Mouse (Mus musculus) heart, embryonic 13.5 days (tissue): ENCODE measurements around the gene Sorbs2. TPM values are rescaled to one million over a fixed set of nuclear protein-coding genes. Genes with fewer than 3 reads are reported as not detected.

Source experiments
- ATAC-seq: fragments of 200-750 bp; cut with Nextera tagmentation; 2 replicates; pipeline ENCODE4 v1.8.0; 2017; ENCODE audit warnings: moderate TSS enrichment; ENCODE audit not compliant: insufficient number of reproducible peaks, low FRiP score, low TSS enrichment; ENCODE audit errors: extremely low read depth
- H3K27ac ChIP-seq: fragments of 300-500 bp; sonication (generic); replicated peaks from 2 replicates; pipeline ENCODE4 v1.5.1; 2015; ENCODE audit warnings: moderate library complexity, mild to moderate bottlenecking, inconsistent platforms
- H3K27me3 ChIP-seq: fragments of 300-500 bp; sonication (generic); replicated peaks from 2 replicates; pipeline ENCODE4 v1.6.1; 2015; ENCODE audit warnings: mild to moderate bottlenecking, inconsistent platforms
- H3K36me3 ChIP-seq: fragments of 300-500 bp; sonication (generic); 2 replicates; pipeline ENCODE4 v1.6.1; 2015; ENCODE audit warnings: mild to moderate bottlenecking, inconsistent platforms
- H3K4me1 ChIP-seq: fragments of 300-500 bp; sonication (generic); 2 replicates; pipeline ENCODE4 v1.6.1; 2015; ENCODE audit warnings: inconsistent platforms
- H3K4me2 ChIP-seq: fragments of 300-500 bp; sonication (generic); 2 replicates; pipeline ENCODE4 v1.6.1; 2015; ENCODE audit warnings: inconsistent platforms, mild to moderate bottlenecking, moderate library complexity
- H3K4me3 ChIP-seq: fragments of 300-500 bp; sonication (generic); 2 replicates; pipeline ENCODE4 v1.5.1; 2015; ENCODE audit warnings: moderate library complexity, mild to moderate bottlenecking, inconsistent platforms
- H3K9ac ChIP-seq: fragments of 300-500 bp; sonication (generic); 2 replicates; pipeline ENCODE4 v1.6.1; 2015; ENCODE audit warnings: inconsistent platforms, mild to moderate bottlenecking, moderate library complexity
- H3K9me3 ChIP-seq: fragments of 300-500 bp; sonication (generic); 2 replicates; pipeline ENCODE4 v1.6.1; 2016; ENCODE audit warnings: inconsistent platforms
- WGBS: fragments of 180-500 bp; shearing (Covaris S2); methylation state at CpG from one replicate; pipeline ENCODE4 v1.1.7; 2015; ENCODE audit warnings: mixed read lengths; 5-methylcytosine and 5-hydroxymethylcytosine counted together
- polyA plus RNA-seq: library from polyadenylated mRNA; unstranded; fragments of >200 nt; fragmentation: Nextera tagmentation; extraction: Ambion mirVana; gene quantifications from 2 replicates; pipeline ENCODE4 v1.2.1, GENCODE M21; 2015

The Sorbs2 gene
- polyA plus RNA-seq, 1 experiment from 2014 or later = 334 TPM

DNA sequence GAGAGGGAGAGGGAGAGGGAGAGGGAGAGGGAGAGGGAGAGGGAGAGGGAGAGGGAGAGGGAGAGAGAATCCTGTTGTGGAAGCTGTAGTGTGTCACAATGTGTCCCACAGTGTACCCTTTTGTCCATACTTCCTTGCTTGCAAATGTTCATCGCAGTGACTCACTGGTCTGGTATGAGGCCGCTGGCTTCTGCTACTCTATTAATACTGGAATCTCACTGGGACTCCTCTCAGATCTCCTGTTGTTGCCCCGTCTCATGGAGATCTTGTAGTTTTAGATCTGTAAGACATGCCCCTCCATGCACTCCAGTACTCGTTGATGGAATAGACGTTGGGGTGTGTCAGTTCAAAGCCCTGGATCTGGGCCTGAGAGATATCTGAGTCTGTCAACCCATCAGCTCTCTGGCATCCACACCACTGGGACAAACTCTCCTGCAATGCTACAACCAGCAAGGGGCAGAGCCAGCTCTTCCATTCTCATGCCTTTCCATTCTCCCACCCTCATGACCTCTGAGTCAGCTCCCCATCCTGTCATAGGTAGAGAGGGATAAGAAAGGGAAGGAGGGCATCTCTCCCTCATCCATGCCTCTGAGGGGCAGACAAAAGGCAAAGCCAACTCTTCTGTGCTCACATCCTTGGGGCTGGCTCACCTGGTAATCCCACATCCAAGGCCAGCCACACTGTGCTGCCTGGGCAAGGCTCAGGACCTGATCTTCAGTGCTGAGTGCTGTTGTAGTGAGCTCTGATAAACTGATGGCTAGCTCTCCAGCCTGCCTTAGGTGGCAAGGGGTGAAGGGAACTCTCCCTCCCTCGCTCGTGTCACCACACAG, 72.3 kb downstream of the Sorbs2 start:
- Histone ChIP-seq H3K36me3 (no peaks in the 10 kb centered on the region), H3K4me3 (no peak overlapping the region), H3K27me3 (no peaks in the 10 kb centered on the region), H3K9ac (peak overlapping the region; percentile 42; the same call in 1 of the 2 replicates), H3K4me1 (peaks cover 30% of the 10 kb centered on the region), H3K27ac (peak overlapping the region; percentile 81), H3K9me3 (no peaks in the 10 kb centered on the region), H3K4me2 (peak overlapping the region; percentile 38)
- 25% methylated on average over 7 of the region's 7 CpGs for WGBS
- ATAC-seq = peak; percentile 41; the same call in 1 of the 2 replicates

DNA sequence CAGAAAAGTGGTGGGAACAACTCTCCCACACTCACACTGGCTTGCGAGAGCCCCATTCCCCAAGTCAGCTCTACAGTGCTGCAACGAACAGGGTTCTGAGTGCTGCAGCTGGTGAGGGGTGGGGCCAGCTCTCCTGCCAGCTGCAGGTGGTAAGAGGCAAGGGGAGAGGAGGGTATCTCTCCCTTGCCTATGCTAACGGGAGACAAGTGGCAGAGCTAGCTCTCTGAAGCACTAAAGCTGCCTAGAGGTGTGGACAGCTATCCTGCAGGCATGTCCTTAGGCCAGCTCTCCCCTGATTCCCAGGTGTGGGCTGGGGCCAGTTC, 72.9 kb downstream of the Sorbs2 start:
- WGBS = 31% methylated on average over 3 of the region's 3 CpGs
- H3K4me1 ChIP-seq = peaks cover 36% of the 10 kb centered on the region
- peak overlapping the region; percentile 81 for H3K27ac ChIP-seq
- H3K27me3 ChIP-seq = no peaks in the 10 kb centered on the region
- no peak for ATAC-seq
- H3K4me3 ChIP-seq = no peak overlapping the region
- H3K9me3 ChIP-seq = no peaks in the 10 kb centered on the region
- 0 out of 2 replicates have a peak overlapping the region, but pooled peaks have one; percentile 42 for H3K9ac ChIP-seq
- H3K36me3 ChIP-seq = no peaks in the 10 kb centered on the region
- H3K4me2 ChIP-seq = no peak overlapping the region

DNA sequence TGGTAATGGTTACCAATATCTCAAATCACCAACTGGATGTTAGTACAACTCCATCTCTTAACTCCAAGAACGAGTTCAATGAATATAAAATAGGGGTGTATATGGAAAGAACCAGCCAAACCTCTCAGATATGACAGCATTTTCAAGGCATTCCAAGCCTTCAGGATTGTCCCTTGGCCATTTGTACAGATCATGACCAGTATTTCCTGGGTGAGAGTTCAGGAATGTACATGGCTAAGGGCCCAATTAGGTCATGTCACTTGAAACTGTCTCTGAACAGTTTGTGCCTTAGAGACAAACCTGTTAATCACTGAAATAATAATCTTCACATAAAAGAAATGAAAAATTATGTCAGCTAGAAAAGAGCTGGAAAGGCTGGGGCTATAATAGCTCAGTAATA, 76.3 kb downstream of the Sorbs2 start:
- no peaks in the 10 kb centered on the region for H3K9me3 ChIP-seq
- WGBS = 84% methylated on average over 1 of the region's 1 CpGs
- no peak overlapping the region for H3K4me3 ChIP-seq
- H3K27ac ChIP-seq = peak overlapping the region; percentile 78; the same call in 1 of the 2 replicates
- H3K36me3 ChIP-seq = no peaks in the 10 kb centered on the region
- H3K4me1 ChIP-seq = peaks cover 48% of the 10 kb centered on the region
- no peak overlapping the region for H3K9ac ChIP-seq
- H3K4me2 ChIP-seq = no peak overlapping the region
- ATAC-seq = no peak
- H3K27me3 ChIP-seq = no peaks in the 10 kb centered on the region

DNA sequence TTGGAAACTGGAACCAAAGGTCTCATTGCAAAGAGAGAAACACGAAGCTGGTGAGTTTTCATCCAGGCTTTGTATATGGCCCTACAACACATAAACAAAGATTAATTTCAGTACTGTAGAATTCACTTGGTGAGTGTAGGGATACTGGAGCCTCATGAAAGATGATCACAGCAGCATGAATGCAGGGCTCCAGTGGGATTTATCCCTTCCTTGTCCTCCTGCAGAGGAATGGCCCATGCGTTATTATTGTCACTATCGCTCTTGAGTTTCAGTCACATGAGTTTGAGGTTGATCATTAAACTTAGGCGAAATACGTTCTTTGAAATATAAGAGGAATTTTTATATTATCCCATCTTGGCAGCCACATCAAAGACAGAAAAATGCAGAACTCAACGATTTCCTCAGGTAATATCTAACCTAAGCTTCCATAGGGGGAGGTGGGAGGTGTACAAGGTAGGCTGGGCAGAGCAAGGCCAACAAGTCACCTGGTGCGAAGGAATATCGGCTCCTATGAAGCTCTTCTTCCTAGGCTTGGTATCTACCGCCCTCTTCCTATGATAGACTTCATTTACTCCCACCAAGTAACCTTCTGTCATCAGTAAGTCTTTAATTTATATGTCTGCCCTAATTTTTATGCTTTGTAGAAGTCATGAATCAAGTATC, 76.9 kb downstream of the Sorbs2 start:
- ATAC-seq = no peak
- no peak overlapping the region for H3K9ac ChIP-seq
- peak overlapping the region; percentile 78 for H3K27ac ChIP-seq
- H3K4me2 ChIP-seq = 0 out of 2 replicates have a peak overlapping the region, but pooled peaks have one; percentile 30
- 81% methylated on average over 9 of the region's 9 CpGs for WGBS
- no peaks in the 10 kb centered on the region for H3K9me3 ChIP-seq
- no peak overlapping the region for H3K4me3 ChIP-seq
- H3K27me3 ChIP-seq = no peaks in the 10 kb centered on the region
- peaks cover 43% of the 10 kb centered on the region for H3K4me1 ChIP-seq
- no peaks in the 10 kb centered on the region for H3K36me3 ChIP-seq

DNA sequence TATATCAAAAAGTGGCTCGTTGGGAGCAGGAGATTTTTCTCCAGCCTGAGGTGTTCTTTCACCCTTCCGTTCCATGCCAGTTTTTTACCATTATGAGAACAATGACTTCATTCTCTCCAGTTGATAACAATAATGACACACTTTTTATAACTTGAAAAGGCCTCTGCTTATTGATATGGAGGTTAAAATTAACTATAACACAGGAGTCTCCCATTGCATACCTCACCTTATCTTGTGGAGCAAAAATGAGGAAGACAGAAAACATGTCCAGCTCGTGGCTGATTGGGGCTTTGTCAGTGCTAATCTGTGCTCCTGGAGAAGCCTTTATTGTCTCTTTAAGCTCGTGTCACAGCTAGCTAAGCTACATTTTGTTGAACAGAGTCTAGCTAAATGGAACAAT, 77.6 kb downstream of the Sorbs2 start:
- peak overlapping the region; percentile 78 for H3K27ac ChIP-seq
- no peaks in the 10 kb centered on the region for H3K27me3 ChIP-seq
- no peaks in the 10 kb centered on the region for H3K9me3 ChIP-seq
- H3K9ac ChIP-seq = no peak overlapping the region
- ATAC-seq = no peak
- H3K4me3 ChIP-seq = no peak overlapping the region
- 9% methylated on average over 4 of the region's 4 CpGs for WGBS
- H3K4me2 ChIP-seq = peak overlapping the region; percentile 30; the same call in 1 of the 2 replicates
- H3K36me3 ChIP-seq = no peaks in the 10 kb centered on the region
- H3K4me1 ChIP-seq = peaks cover 38% of the 10 kb centered on the region

DNA sequence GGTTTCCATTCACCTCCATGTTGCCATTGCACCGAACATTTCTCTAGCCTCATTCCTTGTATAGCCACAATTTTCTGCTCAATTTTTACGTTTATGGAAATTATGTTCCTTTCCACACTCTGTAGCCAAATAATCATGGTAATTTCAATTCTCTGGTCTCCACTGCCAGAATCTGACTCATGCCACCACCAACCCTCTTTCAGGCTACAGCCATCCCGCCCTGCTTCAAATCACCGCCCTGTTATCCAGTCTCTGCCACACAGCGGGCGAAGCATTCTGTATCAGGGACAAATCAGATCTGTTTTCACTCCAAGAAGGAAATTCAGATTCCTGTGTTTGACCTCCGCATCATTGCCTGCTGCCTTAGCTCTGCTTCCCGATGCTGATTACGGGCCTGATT, 79.4 kb downstream of the Sorbs2 start:
- Histone ChIP-seq H3K9ac (no peak overlapping the region), H3K36me3 (no peaks in the 10 kb centered on the region), H3K9me3 (no peaks in the 10 kb centered on the region), H3K27ac (no peak overlapping the region), H3K4me2 (no peak overlapping the region), H3K27me3 (no peaks in the 10 kb centered on the region), H3K4me1 (peaks cover 35% of the 10 kb centered on the region), H3K4me3 (no peak overlapping the region)
- 83% methylated on average over 9 of the region's 9 CpGs for WGBS
- ATAC-seq = no peak

DNA sequence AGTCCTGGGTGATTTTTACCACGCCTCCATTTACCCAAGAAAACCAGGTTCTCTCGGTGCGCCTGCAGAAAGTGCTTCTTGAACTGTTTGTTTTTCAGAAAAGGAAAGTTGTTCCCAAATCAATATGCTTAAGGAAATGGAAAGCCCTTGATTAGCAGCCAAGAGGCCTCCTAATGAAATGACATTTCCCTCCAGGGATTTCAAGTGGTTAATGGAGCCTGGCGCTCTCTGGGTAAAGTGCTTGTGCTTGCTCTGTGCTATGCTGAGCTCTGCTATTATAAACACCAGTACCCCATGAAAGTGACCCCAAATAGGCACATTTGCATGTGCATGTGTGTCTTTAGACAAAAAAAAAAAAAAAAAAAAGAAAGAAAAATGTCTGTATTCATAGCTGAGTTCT, 84.3 kb downstream of the Sorbs2 start:
- Histone ChIP-seq H3K36me3 (no peaks in the 10 kb centered on the region), H3K4me3 (no peak overlapping the region), H3K9me3 (no peaks in the 10 kb centered on the region), H3K4me1 (peaks cover 8% of the 10 kb centered on the region; the same call in 1 of the 2 replicates), H3K27me3 (no peaks in the 10 kb centered on the region), H3K4me2 (no peak overlapping the region), H3K27ac (0 out of 2 replicates have a peak overlapping the region, but pooled peaks have one; percentile 0), H3K9ac (no peak overlapping the region)
- WGBS = 74% methylated on average over 4 of the region's 4 CpGs
- ATAC-seq = no peak

DNA sequence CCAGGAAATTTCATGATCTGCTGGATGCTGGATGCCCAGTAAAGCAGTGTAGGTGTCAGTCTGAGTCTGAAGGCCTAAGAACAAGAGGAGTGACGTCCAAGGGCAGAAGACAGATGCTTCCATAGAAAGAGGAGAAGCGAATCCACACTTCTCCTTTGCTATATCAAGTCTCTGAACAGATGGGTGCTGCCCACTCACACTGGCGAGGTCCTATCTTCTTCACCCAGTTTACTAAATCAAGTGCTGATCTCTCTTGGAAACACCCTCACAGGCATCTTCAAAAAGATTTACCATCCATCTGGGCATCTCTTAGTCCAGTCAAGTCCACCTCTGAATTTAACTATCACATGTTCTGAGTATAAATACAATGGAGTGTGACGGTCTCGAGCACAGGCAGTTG, 86.1 kb downstream of the Sorbs2 start:
- Histone ChIP-seq H3K4me2 (no peak overlapping the region), H3K27me3 (no peaks in the 10 kb centered on the region), H3K4me1 (peaks cover 19% of the 10 kb centered on the region), H3K9me3 (no peaks in the 10 kb centered on the region), H3K4me3 (no peak overlapping the region), H3K9ac (no peak overlapping the region), H3K36me3 (no peaks in the 10 kb centered on the region), H3K27ac (no peak overlapping the region)
- 82% methylated on average over 5 of the region's 5 CpGs for WGBS
- ATAC-seq = no peak

DNA sequence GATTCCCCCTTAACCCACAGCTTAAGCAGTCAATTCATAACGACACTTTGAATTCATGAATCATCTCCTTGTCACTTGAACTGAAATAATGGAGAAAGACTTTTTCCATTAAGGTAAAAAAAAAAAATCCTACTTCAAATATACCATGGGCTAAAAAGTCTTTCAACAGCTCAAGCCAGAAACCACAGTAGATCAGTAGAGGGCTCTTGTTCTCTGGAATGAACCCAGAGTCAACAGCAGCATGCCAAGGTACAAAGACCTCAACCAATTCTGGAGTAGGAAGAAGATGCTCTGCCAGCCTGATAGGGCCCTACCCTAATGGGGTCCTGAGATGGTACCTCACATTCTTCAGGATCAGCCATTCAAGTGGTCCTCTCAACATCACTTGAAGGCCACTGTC, 88.4 kb downstream of the Sorbs2 start:
- 81% methylated on average over 1 of the region's 1 CpGs for WGBS
- H3K4me1 ChIP-seq = peaks cover 23% of the 10 kb centered on the region
- H3K27me3 ChIP-seq = no peaks in the 10 kb centered on the region
- ATAC-seq = no peak
- H3K9ac ChIP-seq = no peak overlapping the region
- H3K4me3 ChIP-seq = no peak overlapping the region
- no peaks in the 10 kb centered on the region for H3K36me3 ChIP-seq
- no peak overlapping the region for H3K4me2 ChIP-seq
- no peaks in the 10 kb centered on the region for H3K9me3 ChIP-seq
- H3K27ac ChIP-seq = no peak overlapping the region

DNA sequence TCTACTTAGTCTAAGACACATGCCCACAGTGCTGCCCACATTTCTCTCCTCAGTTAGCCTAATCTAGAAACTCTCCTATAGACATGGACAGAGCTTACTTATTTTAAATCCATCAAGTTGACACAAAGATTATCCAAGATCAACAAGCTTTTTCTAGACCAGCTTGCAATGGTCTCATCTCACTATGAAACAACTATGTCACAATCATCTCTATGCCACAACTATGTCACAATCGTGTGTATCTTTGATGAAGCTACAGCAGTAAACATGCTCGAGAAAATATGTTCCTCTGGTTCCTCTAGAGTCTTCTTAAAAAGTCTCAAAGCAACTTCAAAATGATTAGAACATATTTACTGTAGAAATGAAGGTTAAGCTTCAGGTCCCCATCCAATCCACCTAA, 89.0 kb downstream of the Sorbs2 start:
- WGBS = 82% methylated on average over 2 of the region's 2 CpGs
- Histone ChIP-seq H3K9ac (no peak overlapping the region), H3K9me3 (no peaks in the 10 kb centered on the region), H3K4me2 (no peak overlapping the region), H3K4me3 (no peak overlapping the region), H3K36me3 (no peaks in the 10 kb centered on the region), H3K27me3 (no peaks in the 10 kb centered on the region), H3K4me1 (peaks cover 27% of the 10 kb centered on the region), H3K27ac (no peak overlapping the region; the same call in 1 of the 2 replicates)
- ATAC-seq = no peak

DNA sequence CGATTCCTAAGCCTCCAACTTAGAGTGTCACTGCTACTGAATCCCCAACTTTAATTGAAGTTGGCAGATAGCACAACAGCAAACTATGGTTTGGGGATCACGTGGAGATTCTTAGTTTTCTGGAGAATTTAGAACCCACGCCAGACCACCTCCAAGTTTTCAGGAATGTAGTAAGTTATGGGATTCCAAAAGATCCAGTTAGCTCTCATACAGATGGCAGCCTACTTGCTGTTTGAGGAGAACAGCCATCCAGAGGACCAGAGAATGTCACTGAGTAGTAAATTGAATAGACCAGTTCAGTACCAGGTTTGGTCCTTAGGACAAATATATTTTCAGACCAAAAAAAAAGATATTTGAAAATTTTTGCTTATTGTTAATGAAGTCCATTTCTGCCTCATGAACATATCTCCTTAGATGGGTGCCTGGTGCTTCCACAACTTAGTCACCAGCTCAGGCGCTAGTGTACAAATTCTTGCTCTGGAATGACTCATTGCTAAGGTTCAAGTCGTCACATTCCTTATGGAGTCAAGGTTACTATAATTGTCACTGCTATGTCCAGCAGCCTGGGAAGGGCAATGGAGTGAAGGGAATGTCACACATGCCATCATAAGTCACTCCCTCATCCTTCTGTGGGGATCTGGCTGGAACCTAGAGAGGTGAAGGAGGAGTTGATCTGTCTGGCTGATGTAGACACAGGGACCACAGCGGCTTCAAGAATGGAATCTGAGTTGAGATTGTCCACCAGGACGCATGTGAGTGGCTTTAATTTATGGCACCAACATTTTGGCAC, 90.2 kb downstream of the Sorbs2 start:
- peaks cover 30% of the 10 kb centered on the region for H3K4me1 ChIP-seq
- no peak overlapping the region for H3K4me3 ChIP-seq
- no peaks in the 10 kb centered on the region for H3K9me3 ChIP-seq
- 36% methylated on average over 7 of the region's 7 CpGs for WGBS
- no peaks in the 10 kb centered on the region for H3K27me3 ChIP-seq
- H3K4me2 ChIP-seq = peak overlapping the region; percentile 2; the same call in 1 of the 2 replicates
- ATAC-seq = no peak; the same call in 1 of the 2 replicates
- peak overlapping the region; percentile 94 for H3K27ac ChIP-seq
- H3K36me3 ChIP-seq = no peaks in the 10 kb centered on the region
- H3K9ac ChIP-seq = no peak overlapping the region
